8 mouse cellular contexts compared by ENCODE assay signal in the genomic region with DNA sequence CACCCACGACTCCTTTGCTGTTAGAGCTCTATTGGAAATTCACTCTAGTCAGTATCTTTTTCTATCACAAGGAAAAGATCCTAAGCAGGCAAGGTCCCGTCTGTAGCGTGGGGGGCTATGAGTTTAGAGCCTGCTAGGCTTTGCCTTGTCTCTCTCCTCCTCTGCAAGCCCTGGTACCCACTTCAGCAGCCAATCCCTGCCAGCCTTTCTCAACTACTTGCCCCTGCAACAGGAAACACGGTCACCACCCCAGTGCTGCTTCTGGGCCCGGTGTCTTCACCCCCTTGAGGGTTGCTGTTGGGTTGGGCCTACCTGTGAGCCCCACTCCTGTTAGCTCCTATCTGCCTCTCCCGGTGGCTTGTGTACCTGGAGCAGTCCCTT. TPM values are rescaled to one million over a fixed set of nuclear protein-coding genes. Genes with fewer than 3 reads are reported as not detected.
DNase-seq lines count a peak whose midpoint lies in the region; TF ChIP-seq lines count a peak whose summit lies in the region.

No protein-coding gene starts in this region.

- dilution Hi-C loops in CH12.LX (cut with MboI; ENCODE audit: extremely low pct_ligation_motif_present, extremely low pct_unique_long_range_greater_than_20kb, low sequenced_read_pairs) = no loop called here

- no peak for TF ChIP-seq EP300 in CH12.LX (IDR thresholded peaks at IDR 0.05; ENCODE audit: low read length)

- no peaks in the 10 kb centered on the region for H3K27me3 ChIP-seq in heart, embryonic 10.5 days (ENCODE audit: insufficient read depth, poor library complexity, severe bottlenecking)
- no peaks in the 10 kb centered on the region for H3K27me3 ChIP-seq in CH12.LX (replicated peaks)
- H3K27me3 ChIP-seq in small intestine, adult 2 months (ENCODE audit: control insufficient read depth, insufficient read depth, low read length) = no peaks in the 10 kb centered on the region

- peaks cover 29% of the 10 kb centered on the region for H3K79me2 ChIP-seq in CH12.LX (replicated peaks; ENCODE audit: control insufficient read depth, extremely low read depth, insufficient read depth, poor library complexity, severe bottlenecking)

- 71% methylated on average over 6 of the region's 6 CpGs for WGBS in heart, embryonic 10.5 days
- WGBS in small intestine, adult 2 months = 72% methylated on average over 6 of the region's 6 CpGs

- in situ Hi-C loops in CH12.LX (cut with MboI; ENCODE audit: low pct_ligation_motif_present, low pct_unique_long_range_greater_than_20kb, low sequenced_read_pairs) = no loop called here

- TF ChIP-seq CTCF in CH12.LX (conservative IDR thresholded peaks at IDR 0.05 in 1 of 2, IDR thresholded peaks at IDR 0.05 in 1 of 2; ENCODE audit: low read depth in 2 of 2, low read length in 2 of 2) = no peak
- no peak for TF ChIP-seq CTCF in small intestine, adult 2 months (IDR thresholded peaks at IDR 0.05; ENCODE audit: extremely low read depth, insufficient read length, insufficient replicate concordance, low read depth, low read length)

- H3K4me3 ChIP-seq in heart, embryonic 10.5 days = no peak overlapping the region
- H3K4me3 ChIP-seq in CH12.LX (replicated peaks in 1 of 3; ENCODE audit: low read depth in 2 of 3, low read length in 2 of 3, poor library complexity in 1 of 3) = peak overlapping the region in 2 of 3 experiments; percentile 6 to 12
- no peak overlapping the region for H3K4me3 ChIP-seq in small intestine, adult 2 months (ENCODE audit: low read depth, low read length)

- H3K27ac ChIP-seq in heart, embryonic 10.5 days = peak overlapping the region; percentile 80
- H3K27ac ChIP-seq in CH12.LX (ENCODE audit: insufficient read depth, low read depth) = peak overlapping the region; percentile 88
- peak overlapping the region; percentile 52; the same call in 1 of the 2 replicates for H3K27ac ChIP-seq in small intestine, adult 2 months (ENCODE audit: insufficient read depth, low read depth, low read length)

- peak overlapping the region; percentile 48 for H3K9ac ChIP-seq in CH12.LX (ENCODE audit: insufficient read depth, low read depth)

- peak overlapping the region; percentile 57; the same call in 1 of the 2 replicates for H3K4me2 ChIP-seq in CH12.LX (ENCODE audit: insufficient read depth, low read depth, poor library complexity, severe bottlenecking)

- no peaks in the 10 kb centered on the region for H3K9me3 ChIP-seq in heart, embryonic 10.5 days
- H3K9me3 ChIP-seq in CH12.LX (replicated peaks; ENCODE audit: low read length) = no peaks in the 10 kb centered on the region

- no peak for TF ChIP-seq RAD21 in CH12.LX (IDR thresholded peaks at IDR 0.05; ENCODE audit: low read depth, low read length)

- peaks cover 75% of the 10 kb centered on the region for H3K4me1 ChIP-seq in heart, embryonic 10.5 days
- H3K4me1 ChIP-seq in CH12.LX (ENCODE audit: control insufficient read depth in 1 of 2, insufficient read depth in 2 of 2) = peaks cover 61 to 91% of the 10 kb centered on the region in 2 experiments
- peaks cover 28% of the 10 kb centered on the region for H3K4me1 ChIP-seq in small intestine, adult 2 months (ENCODE audit: control insufficient read depth, insufficient read depth, insufficient read length, low read length)

- H3K36me3 ChIP-seq in heart, embryonic 10.5 days = peaks cover 17% of the 10 kb centered on the region
- peaks cover 5 to 39% of the 10 kb centered on the region in 2 experiments for H3K36me3 ChIP-seq in CH12.LX (replicated peaks in 1 of 2; ENCODE audit: control insufficient read depth in 1 of 2, insufficient read depth in 1 of 2, low read length in 1 of 2)
- no peaks in the 10 kb centered on the region for H3K36me3 ChIP-seq in small intestine, adult 2 months (ENCODE audit: control insufficient read depth, insufficient read depth, low read length)

- no peak for DNase-seq in heart, embryonic 10.5 days (ENCODE audit: low spot score)
- no peak for DNase-seq in heart, postnatal 4 days
- peak; percentile 45 for DNase-seq in CH12.LX (ENCODE audit: extremely low read depth)
- DNase-seq in induced T-regulatory cell, adult 2 months (ENCODE audit: low read depth) = peak; percentile 69
- no peak for DNase-seq in right cerebral cortex, postnatal 36 days (ENCODE audit: low spot score in 2 of 2)
- DNase-seq in cerebellum, adult 9-10 months = no peak
- DNase-seq in ovary, postnatal 36 days (ENCODE audit: low spot score) = no peak

- no peak for TF ChIP-seq POLR2A in CH12.LX (IDR thresholded peaks at IDR 0.05; ENCODE audit: low read depth, low read length)
- TF ChIP-seq POLR2A in small intestine, adult 2 months (IDR thresholded peaks at IDR 0.05; ENCODE audit: low read depth, low read length) = no peak

TF ChIP-seq in CH12.LX, 34 proteins besides CTCF, POLR2A, EP300 and RAD21:
- no peak for TF ChIP-seq USF2 (conservative IDR thresholded peaks at IDR 0.05; ENCODE audit: low read depth, low read length)
- no peak for TF ChIP-seq IRF4 (IDR thresholded peaks at IDR 0.05; ENCODE audit: low read depth, low read length)
- no peak for TF ChIP-seq UBTF (IDR thresholded peaks at IDR 0.05; ENCODE audit: low read depth, low read length)
- TF ChIP-seq MEF2A (IDR thresholded peaks at IDR 0.05; ENCODE audit: borderline replicate concordance, low read depth, low read length) = no peak
- TF ChIP-seq SMC3 (IDR thresholded peaks at IDR 0.05; ENCODE audit: low read depth, low read length) = no peak
- no peak for TF ChIP-seq MAZ (IDR thresholded peaks at IDR 0.05; ENCODE audit: low read depth, low read length)
- no peak for TF ChIP-seq ELF1 (IDR thresholded peaks at IDR 0.05; ENCODE audit: low read depth, low read length)
- TF ChIP-seq TCF12 (IDR thresholded peaks at IDR 0.05; ENCODE audit: low read depth, low read length) = no peak
- TF ChIP-seq PAX5 (IDR thresholded peaks at IDR 0.05; ENCODE audit: low read length) = no peak
- TF ChIP-seq KAT2A (IDR thresholded peaks at IDR 0.05; ENCODE audit: insufficient replicate concordance, low read length) = no peak
- TF ChIP-seq JUND (conservative IDR thresholded peaks at IDR 0.05; ENCODE audit: low read depth, low read length) = no peak
- TF ChIP-seq NRF1 (IDR thresholded peaks at IDR 0.05; ENCODE audit: low read depth, low read length) = no peak

RNA-seq across cellular contexts. Expression of a gene that starts 22.3 kb away (rescaled TPM):
- 23.4 and 26.7 TPM in 2 replicates for polyA plus RNA-seq in heart, embryonic 10.5 days (2016; fragmentation: Nextera tagmentation; extraction: Ambion mirVana)
- total RNA-seq in heart, postnatal 4 days (2021) = 10 to 100 TPM; 51.6 to 52.0 TPM
- total RNA-seq in CH12.LX (2012; rRNA removed) (18.0 and 21.7 TPM in 2 replicates), CH12.LX (2014; rRNA removed) (17.7 and 19.8 TPM in 2 replicates)
- 47.8 and 55.2 TPM in 2 replicates for polyA plus RNA-seq in CH12.LX (2012; ENCODE audit: insufficient read length, low read depth)
- 21.3 and 29.9 TPM in 2 replicates for polyA plus RNA-seq in small intestine, adult 2 months (2012; rRNA removed)

RNA-seq across cellular contexts. Expression of a gene that starts 43.7 kb away (rescaled TPM):
- polyA plus RNA-seq in heart, embryonic 10.5 days (2016; fragmentation: Nextera tagmentation; extraction: Ambion mirVana) = 32.1 and 41.1 TPM in 2 replicates
- 10 to 100 TPM; 58.7 to 59.2 TPM for total RNA-seq in heart, postnatal 4 days (2021)
- total RNA-seq in CH12.LX (2012; rRNA removed) (35.0 and 39.4 TPM in 2 replicates), CH12.LX (2014; rRNA removed) (23.2 and 25.4 TPM in 2 replicates)
- polyA plus RNA-seq in CH12.LX (2012; ENCODE audit: insufficient read length, low read depth) = 50.6 and 56.0 TPM in 2 replicates
- polyA plus RNA-seq in small intestine, adult 2 months (2012; rRNA removed) = 20.8 and 22.1 TPM in 2 replicates

RNA-seq across cellular contexts. Expression of a gene that starts 54.2 kb away (rescaled TPM):
- polyA plus RNA-seq in heart, embryonic 10.5 days (2016; fragmentation: Nextera tagmentation; extraction: Ambion mirVana) = 10.2 and 13.4 TPM in 2 replicates
- total RNA-seq in heart, postnatal 4 days (2021) = 10 to 100 TPM; 32.7 to 33.4 TPM
- total RNA-seq in CH12.LX (2012; rRNA removed) (2.8 and 3.4 TPM in 2 replicates), CH12.LX (2014; rRNA removed) (2.2 and 3.2 TPM in 2 replicates)
- 1.7 and 2.5 TPM in 2 replicates for polyA plus RNA-seq in CH12.LX (2012; ENCODE audit: insufficient read length, low read depth)
- polyA plus RNA-seq in small intestine, adult 2 months (2012; rRNA removed) = 11.3 and 17.1 TPM in 2 replicates

Comparison
In these comparisons a context has a peak if more than half of its experiments do, and no peak if none do; other contexts are left out.
1. DNase-seq: peak in CH12.LX (single experiment) and induced T-regulatory cell, adult 2 months (single experiment); none in heart, embryonic 10.5 days (single experiment), heart, postnatal 4 days (single experiment), right cerebral cortex, postnatal 36 days (0 of 2), cerebellum, adult 9-10 months (single experiment) and ovary, postnatal 36 days (single experiment).
2. H3K4me3 ChIP-seq: peak in CH12.LX (2 of 3); none in heart, embryonic 10.5 days (single experiment) and small intestine, adult 2 months (single experiment).
3. Peak in every context shown above with its lines, with median percentiles within 50 percentile points of each other: H3K27ac ChIP-seq.